Mouse (Mus musculus): ENCODE results near the gene Vmn1r231. TPM values are rescaled to one million over a fixed set of nuclear protein-coding genes. Genes with fewer than 3 reads are reported as not detected.

Gene Vmn1r231
- not detected in 2 replicates for polyA plus RNA-seq (2012; rRNA removed)

DNA sequence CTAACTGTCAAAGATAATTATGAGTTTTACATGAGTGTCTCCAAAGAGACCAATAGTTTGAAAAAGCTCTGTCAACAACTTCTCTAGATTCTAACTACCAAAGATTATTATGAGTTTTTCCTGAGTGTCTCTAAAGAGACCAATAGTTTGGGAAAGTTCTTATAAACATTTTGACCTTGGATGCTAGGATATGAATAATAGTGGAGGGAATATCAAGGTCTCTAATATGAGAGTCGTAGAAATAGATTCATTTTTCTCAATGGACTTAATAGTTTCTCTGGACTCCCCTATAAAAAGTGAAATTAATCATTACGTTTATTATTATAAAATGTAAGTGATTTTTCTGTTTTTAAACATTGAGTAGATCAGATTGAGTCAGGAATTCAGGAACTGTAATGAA, at the start of gene Vmn1r231:
TSS of gene Vmn1r231 (minus strand) at position 101 of the 400 bp plus-strand sequence.
- no peak for DNase-seq (ENCODE audit: low spot score)

- no peak for DNase-seq (ENCODE audit: low spot score)
Observed at GRCm38 (mm10) chr17:20946636-20947035, 41.7 kb upstream of the Vmn1r231 start.

- no peak for DNase-seq (ENCODE audit: low spot score)
Observed at GRCm38 (mm10) chr17:20946026-20946565, 41.2 kb upstream of the Vmn1r231 start.

GRCm38 (mm10) chr17:20944985-20945891, 40.3 kb upstream of the Vmn1r231 start, which contains the start of gene Ppp2r1a:
Ppp2r1a (plus strand) TSS chr17:20945311.
- peak; percentile 98 for DNase-seq (ENCODE audit: low spot score)

GRCm38 (mm10) chr17:20944226-20944625, 39.3 kb upstream of the Vmn1r231 start:
- DNase-seq (ENCODE audit: low spot score), result no peak

- DNase-seq (ENCODE audit: low spot score), result no peak
Observed at GRCm38 (mm10) chr17:20919614-20920013, 14.7 kb upstream of the Vmn1r231 start, which contains the start of gene Vmn1r232. Vmn1r232 (minus strand) TSS chr17:20919714.

DNA sequence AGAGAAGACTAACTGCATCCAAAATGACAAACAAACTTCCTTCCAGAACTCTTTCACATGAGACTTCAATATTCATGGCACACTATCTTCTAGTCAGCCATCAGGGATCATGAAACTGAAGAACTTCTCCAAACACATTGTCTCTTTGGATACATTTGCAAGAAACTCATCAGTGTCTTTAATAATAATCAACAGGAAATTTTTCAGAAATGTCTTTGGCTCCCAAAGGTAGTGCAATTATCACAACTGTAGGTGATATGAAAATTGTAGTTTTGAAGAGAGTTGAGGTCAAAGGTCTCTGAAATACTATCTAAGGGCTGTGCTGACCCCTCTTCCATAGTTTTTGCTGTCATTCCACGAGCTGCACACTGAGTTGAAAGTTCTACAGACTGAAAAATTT, 64.7 kb downstream of the Vmn1r231 start, which contains the start of gene Vmn1r230:
TSS of gene Vmn1r230 (plus strand) at position 301 of the 400 bp plus-strand sequence.
- no peak for DNase-seq (ENCODE audit: low spot score)

Other genes starting within 250 kb of the Vmn1r231 start
- not detected in 2 replicates for gene Vmn1r226, start 222.2 kb downstream of the Vmn1r231 start, polyA plus RNA-seq (2012; rRNA removed)
- gene Vmn1r227, start 175.2 kb downstream of the Vmn1r231 start, polyA plus RNA-seq (2012; rRNA removed), result not detected in 2 replicates
- not detected in 2 replicates for gene Vmn1r228, start 118.9 kb downstream of the Vmn1r231 start, polyA plus RNA-seq (2012; rRNA removed)
- gene Vmn1r229, start 93.5 kb downstream of the Vmn1r231 start, polyA plus RNA-seq (2012; rRNA removed), result not detected in 2 replicates
- not detected in 2 replicates for gene Vmn1r230, start 64.6 kb downstream of the Vmn1r231 start, polyA plus RNA-seq (2012; rRNA removed)
- not detected in 2 replicates for gene Vmn1r232, start 14.6 kb upstream of the Vmn1r231 start, polyA plus RNA-seq (2012; rRNA removed)
- 186 and 228 TPM in 2 replicates for gene Ppp2r1a, start 40.2 kb upstream of the Vmn1r231 start, polyA plus RNA-seq (2012; rRNA removed)
- not detected in 2 replicates for gene Vmn1r233, start 91.4 kb upstream of the Vmn1r231 start, polyA plus RNA-seq (2012; rRNA removed)
- gene Zfp160, start 103.8 kb upstream of the Vmn1r231 start, polyA plus RNA-seq (2012; rRNA removed), result 14.3 and 16.8 TPM in 2 replicates

Data from urinary bladder, adult 2 months (tissue).